Mouse (Mus musculus) midbrain, embryonic 15.5 days (tissue): ENCODE data around the gene Uimc1. TPM values are rescaled to one million over a fixed set of nuclear protein-coding genes. Genes with fewer than 3 reads are reported as not detected.
A peak's percentile ranks its signal among the peaks of the same experiment; 100 is the strongest.

Experiments
- ATAC-seq: fragments of 200-750 bp; cut with Nextera tagmentation; replicated peaks from 2 replicates; pipeline ENCODE4 v1.8.0; 2017; ENCODE audit warnings: moderate TSS enrichment
- H3K27ac ChIP-seq: fragments of 300-500 bp; sonication (generic); 2 replicates; pipeline ENCODE4 v1.5.1; 2015; ENCODE audit warnings: mild to moderate bottlenecking, inconsistent platforms
- H3K27me3 ChIP-seq: fragments of 300-500 bp; sonication (generic); replicated peaks from 2 replicates; pipeline ENCODE4 v1.6.1; 2015; ENCODE audit warnings: inconsistent platforms
- H3K36me3 ChIP-seq: fragments of 300-500 bp; sonication (generic); replicated peaks from 2 replicates; pipeline ENCODE4 v1.6.1; 2015; ENCODE audit warnings: inconsistent platforms
- H3K4me1 ChIP-seq: fragments of 300-500 bp; sonication (generic); 2 replicates; pipeline ENCODE4 v1.6.1; 2015; ENCODE audit warnings: inconsistent platforms
- H3K4me2 ChIP-seq: fragments of 300-500 bp; sonication (generic); 2 replicates; pipeline ENCODE4 v1.6.1; 2015; ENCODE audit warnings: inconsistent platforms, mild to moderate bottlenecking, moderate library complexity
- H3K4me3 ChIP-seq: fragments of 300-500 bp; sonication (generic); 2 replicates; pipeline ENCODE4 v1.5.1; 2015; ENCODE audit warnings: mild to moderate bottlenecking, inconsistent platforms
- H3K9ac ChIP-seq: fragments of 300-500 bp; sonication (generic); 2 replicates; pipeline ENCODE4 v1.6.1; 2015; ENCODE audit warnings: mild to moderate bottlenecking, inconsistent platforms
- H3K9me3 ChIP-seq: fragments of 300-500 bp; sonication (generic); 2 replicates; pipeline ENCODE4 v1.6.1; 2016; ENCODE audit warnings: inconsistent platforms
- WGBS: fragments of 180-500 bp; shearing (Covaris S2); methylation state at CpG from one replicate; pipeline ENCODE4 v1.1.7; 2015; ENCODE audit warnings: mixed read lengths; 5-methylcytosine and 5-hydroxymethylcytosine counted together
- polyA plus RNA-seq: library from polyadenylated mRNA; unstranded; fragments of >200 nt; fragmentation: Nextera tagmentation; extraction: Ambion mirVana; gene quantifications from 2 replicates; pipeline ENCODE4 v1.2.1, GENCODE M21; 2015

Uimc1 gene
- polyA plus RNA-seq, result 17.7 and 21.5 TPM in 2 replicates

DNA sequence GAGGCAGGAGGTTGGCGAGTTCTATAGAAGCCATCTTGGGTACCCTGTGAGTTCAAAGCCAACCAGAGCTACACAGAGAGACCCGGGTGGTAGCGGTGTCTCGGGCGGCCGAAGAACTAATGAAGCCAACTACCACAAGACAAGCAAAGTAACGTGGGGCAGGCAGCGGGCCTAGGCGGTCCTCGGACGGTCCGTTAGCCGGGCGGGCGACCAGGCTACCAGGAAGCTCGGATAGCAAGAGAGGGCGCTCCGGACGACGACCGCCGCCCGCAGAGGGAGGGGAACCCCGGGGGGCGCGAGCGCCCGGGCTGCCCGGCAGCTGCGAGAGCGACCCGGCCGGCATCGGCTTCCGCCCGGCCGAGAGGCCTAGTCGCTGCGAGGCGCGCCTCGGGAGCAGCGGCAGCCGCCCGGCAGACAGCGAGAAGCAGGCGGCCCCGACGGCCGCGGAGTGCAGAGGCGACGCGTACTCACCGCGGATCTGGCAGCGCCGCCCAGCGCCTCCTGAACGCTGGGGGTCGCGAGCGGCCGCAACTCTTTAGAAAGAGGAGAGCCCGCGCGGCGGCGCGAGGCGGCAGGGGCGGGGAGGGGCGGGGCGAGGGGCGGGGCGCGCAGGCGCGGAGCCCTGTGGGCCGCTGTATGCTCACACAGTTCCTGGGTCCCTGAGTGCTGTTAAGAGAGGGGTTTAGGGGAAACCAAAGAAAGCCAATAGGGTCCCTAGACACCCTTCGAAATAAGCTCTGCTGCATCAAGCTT, at the start of gene Uimc1:
Gene Uimc1, minus strand, starts transcription at position 575 of the 753 bp plus-strand sequence.
- Histone ChIP-seq H3K27ac (peak within 1 kb of the TSS; percentile 87), H3K4me2 (peak within 1 kb of the TSS; percentile 54), H3K4me1 (peaks cover 9% of the 10 kb centered on the region), H3K36me3 (no peaks in the 10 kb centered on the region), H3K9me3 (no peaks in the 10 kb centered on the region), H3K9ac (peak within 1 kb of the TSS; percentile 92), H3K27me3 (no peaks in the 10 kb centered on the region), H3K4me3 (peak within 1 kb of the TSS; percentile 87)
- ATAC-seq, result peak; percentile 94
- under 1% methylated on average over 64 of the region's 81 CpGs for WGBS

- H3K27me3 ChIP-seq, result no peaks in the 10 kb centered on the region
- no peaks in the 10 kb centered on the region for H3K36me3 ChIP-seq
- H3K27ac ChIP-seq, result no peak overlapping the region
- H3K4me1 ChIP-seq, result no peaks in the 10 kb centered on the region
- WGBS, result 59% methylated on average over 2 of the region's 2 CpGs
- H3K9ac ChIP-seq, result no peak overlapping the region
- H3K9me3 ChIP-seq, result no peaks in the 10 kb centered on the region
- no peak overlapping the region for H3K4me2 ChIP-seq
- no peak overlapping the region for H3K4me3 ChIP-seq
- no peak for ATAC-seq
Observed at GRCm38 (mm10) chr13:55140271-55140670, 40.2 kb upstream of the Uimc1 start.

DNA sequence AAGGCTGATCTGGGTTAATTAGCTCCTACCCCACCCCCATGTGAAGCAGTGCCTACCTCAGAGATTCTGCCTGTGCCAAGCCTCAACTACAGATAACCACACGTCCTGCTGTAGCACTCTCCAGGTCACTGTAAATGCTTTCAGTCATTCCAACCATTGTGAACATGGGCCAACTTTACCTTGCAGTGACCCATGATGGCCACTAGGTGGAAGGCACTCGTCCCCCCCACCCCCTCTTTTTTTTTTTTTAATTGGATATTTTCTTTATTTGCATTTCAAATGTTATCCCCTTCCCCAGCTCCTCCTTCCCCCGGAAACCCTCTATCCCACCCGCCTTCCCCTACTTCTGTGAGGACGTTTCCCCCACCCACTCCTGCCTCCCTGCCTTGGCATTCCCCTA, 35.3 kb upstream of the Uimc1 start:
- Histone ChIP-seq H3K9me3 (no peaks in the 10 kb centered on the region), H3K4me1 (no peaks in the 10 kb centered on the region), H3K27ac (no peak overlapping the region), H3K27me3 (no peaks in the 10 kb centered on the region), H3K36me3 (peaks cover 11% of the 10 kb centered on the region; the same call in 1 of the 2 replicates), H3K4me3 (no peak overlapping the region), H3K4me2 (no peak overlapping the region), H3K9ac (no peak overlapping the region)
- WGBS, result 0% methylated on average over 5 of the region's 5 CpGs
- ATAC-seq, result no peak

- H3K27ac ChIP-seq, result no peak within 1 kb of the TSS
- H3K4me1 ChIP-seq, result no peaks in the 10 kb centered on the region
- no peak within 1 kb of the TSS for H3K4me3 ChIP-seq
- no peak for ATAC-seq
- H3K36me3 ChIP-seq, result peaks cover 18% of the 10 kb centered on the region; the same call in 1 of the 2 replicates
- 98% methylated on average over 2 of the region's 2 CpGs for WGBS
- H3K9ac ChIP-seq, result no peak within 1 kb of the TSS
- no peaks in the 10 kb centered on the region for H3K9me3 ChIP-seq
- H3K27me3 ChIP-seq, result no peaks in the 10 kb centered on the region
- no peak within 1 kb of the TSS for H3K4me2 ChIP-seq
Observed at GRCm38 (mm10) chr13:55133448-55133847, 33.3 kb upstream of the Uimc1 start, which contains the start of gene Gm17617. Gene Gm17617 (minus strand): TSS chr13:55133548.

GRCm38 (mm10) chr13:55124903-55125302, 24.8 kb upstream of the Uimc1 start:
- Histone ChIP-seq H3K9ac (no peak overlapping the region), H3K4me1 (no peaks in the 10 kb centered on the region), H3K4me3 (no peak overlapping the region), H3K36me3 (peaks cover 25% of the 10 kb centered on the region), H3K9me3 (no peaks in the 10 kb centered on the region), H3K4me2 (no peak overlapping the region), H3K27ac (no peak overlapping the region), H3K27me3 (no peaks in the 10 kb centered on the region)
- WGBS, result 92% methylated on average over 6 of the region's 6 CpGs
- no peak for ATAC-seq

DNA sequence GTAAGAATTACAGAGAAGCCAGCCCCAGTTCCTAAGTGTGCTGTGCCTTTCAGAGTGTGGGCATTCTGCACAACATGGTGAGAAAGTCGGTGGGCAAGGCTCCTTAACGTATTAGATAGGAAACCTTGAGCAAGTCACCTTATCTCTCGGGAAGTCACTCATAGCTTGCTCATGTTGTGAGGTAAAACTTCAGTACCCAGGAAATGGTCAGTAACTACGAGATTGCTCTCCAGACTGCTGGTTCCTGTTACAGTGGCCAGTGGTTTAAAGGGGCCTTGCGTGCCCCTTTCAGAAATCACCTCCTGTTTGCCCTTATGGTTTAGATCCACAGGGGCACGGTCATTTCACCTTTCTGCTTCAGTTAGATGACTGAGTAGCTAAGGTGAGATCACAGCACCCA, 14.3 kb upstream of the Uimc1 start:
- H3K4me1 ChIP-seq, result no peaks in the 10 kb centered on the region
- H3K9me3 ChIP-seq, result no peaks in the 10 kb centered on the region
- H3K4me2 ChIP-seq, result no peak overlapping the region
- no peak overlapping the region for H3K9ac ChIP-seq
- H3K27me3 ChIP-seq, result no peaks in the 10 kb centered on the region
- H3K27ac ChIP-seq, result no peak overlapping the region
- ATAC-seq, result no peak
- H3K4me3 ChIP-seq, result no peak overlapping the region
- WGBS, result 94% methylated on average over 6 of the region's 6 CpGs
- peaks cover 29% of the 10 kb centered on the region for H3K36me3 ChIP-seq

- Histone ChIP-seq H3K27me3 (no peaks in the 10 kb centered on the region), H3K4me2 (no peak overlapping the region), H3K9me3 (no peaks in the 10 kb centered on the region), H3K9ac (no peak overlapping the region), H3K36me3 (peaks cover 5% of the 10 kb centered on the region; the same call in 1 of the 2 replicates), H3K4me1 (peaks cover 15% of the 10 kb centered on the region), H3K27ac (no peak overlapping the region), H3K4me3 (no peak overlapping the region)
- ATAC-seq, result no peak
- WGBS, result 93% methylated on average over 8 of the region's 8 CpGs
Observed at GRCm38 (mm10) chr13:55107694-55108093, 7.6 kb upstream of the Uimc1 start.

- H3K9ac ChIP-seq, result no peak overlapping the region
- ATAC-seq, result no peak
- WGBS, result 92% methylated on average over 4 of the region's 4 CpGs
Observed at GRCm38 (mm10) chr13:55107116-55107515, 7.0 kb upstream of the Uimc1 start.

GRCm38 (mm10) chr13:55105953-55106691, 6.0 kb upstream of the Uimc1 start:
- Histone ChIP-seq H3K36me3 (0 out of 2 replicates have a peak, but pooled peaks cover 3% of the 10 kb centered on the region), H3K4me2 (peak overlapping the region; percentile 80), H3K4me3 (peak overlapping the region; percentile 73), H3K27ac (peak overlapping the region; percentile 82), H3K9ac (peak overlapping the region; percentile 79), H3K4me1 (peaks cover 15% of the 10 kb centered on the region), H3K27me3 (no peaks in the 10 kb centered on the region), H3K9me3 (no peaks in the 10 kb centered on the region)
- 21% methylated on average over 8 of the region's 8 CpGs for WGBS
- ATAC-seq, result no peak

More at GRCm38 (mm10) chr13:55107116-55107515, 7.0 kb upstream of the Uimc1 start:
- Histone ChIP-seq H3K27ac (no peak overlapping the region), H3K4me1 (peaks cover 15% of the 10 kb centered on the region), H3K27me3 (no peaks in the 10 kb centered on the region), H3K9me3 (no peaks in the 10 kb centered on the region), H3K36me3 (0 out of 2 replicates have a peak, but pooled peaks cover 3% of the 10 kb centered on the region), H3K4me2 (no peak overlapping the region), H3K4me3 (no peak overlapping the region)

DNA sequence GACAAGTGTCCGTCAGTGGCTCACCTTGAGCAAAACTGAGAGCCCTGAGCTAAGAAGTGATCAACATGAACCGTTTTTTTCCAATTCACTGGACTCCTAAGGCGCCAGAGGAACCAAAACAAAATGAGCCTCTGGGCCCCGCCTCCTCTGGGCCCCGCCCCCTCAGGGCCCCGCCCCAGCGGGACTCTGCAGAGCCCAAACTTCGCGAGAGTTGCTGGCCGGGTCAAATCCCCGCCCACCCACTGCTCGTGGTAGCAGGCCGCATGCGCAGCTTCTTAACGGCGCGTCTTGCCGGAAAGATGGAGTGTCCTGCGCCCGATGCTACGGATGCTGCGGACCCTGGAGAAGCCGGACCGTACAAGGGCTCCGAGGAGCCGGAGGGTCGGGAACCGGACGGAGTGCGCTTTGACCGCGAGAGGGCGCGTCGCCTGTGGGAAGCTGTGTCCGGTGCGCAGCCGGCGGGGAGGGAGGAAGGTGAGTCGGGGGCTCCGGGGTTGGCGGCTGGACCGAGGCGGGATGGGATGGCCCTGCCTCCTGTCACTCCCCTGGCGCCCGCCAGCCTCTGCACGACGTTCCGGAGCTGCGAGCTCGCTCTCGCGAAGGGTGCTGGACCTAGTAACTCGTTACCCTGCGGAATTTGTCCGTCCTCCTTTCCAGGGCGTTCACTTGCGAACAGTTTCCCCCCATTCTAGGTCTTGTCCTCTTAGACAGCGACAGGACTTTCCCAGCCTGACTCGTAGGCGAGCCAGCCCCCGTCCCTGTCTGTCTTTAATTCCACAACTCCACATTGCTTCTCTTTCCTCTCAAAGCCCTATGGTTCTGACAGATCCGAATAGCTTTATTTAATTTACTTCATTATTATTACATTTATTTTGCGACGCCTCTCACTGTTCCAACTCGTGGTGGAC, 5.2 kb upstream of the Uimc1 start, which contains the start of gene Zfp346:
Gene Zfp346, plus strand, starts transcription at position 267 of the 908 bp plus-strand sequence.
- Histone ChIP-seq H3K4me3 (peak within 1 kb of the TSS; percentile 73), H3K9ac (peak within 1 kb of the TSS; percentile 79), H3K4me2 (peak within 1 kb of the TSS; percentile 80), H3K4me1 (peaks cover 17% of the 10 kb centered on the region), H3K27ac (peak within 1 kb of the TSS; percentile 82), H3K27me3 (no peaks in the 10 kb centered on the region), H3K36me3 (0 out of 2 replicates have a peak, but pooled peaks cover 3% of the 10 kb centered on the region), H3K9me3 (no peaks in the 10 kb centered on the region)
- peak; percentile 92 for ATAC-seq
- under 1% methylated on average over 65 of the region's 66 CpGs for WGBS

DNA sequence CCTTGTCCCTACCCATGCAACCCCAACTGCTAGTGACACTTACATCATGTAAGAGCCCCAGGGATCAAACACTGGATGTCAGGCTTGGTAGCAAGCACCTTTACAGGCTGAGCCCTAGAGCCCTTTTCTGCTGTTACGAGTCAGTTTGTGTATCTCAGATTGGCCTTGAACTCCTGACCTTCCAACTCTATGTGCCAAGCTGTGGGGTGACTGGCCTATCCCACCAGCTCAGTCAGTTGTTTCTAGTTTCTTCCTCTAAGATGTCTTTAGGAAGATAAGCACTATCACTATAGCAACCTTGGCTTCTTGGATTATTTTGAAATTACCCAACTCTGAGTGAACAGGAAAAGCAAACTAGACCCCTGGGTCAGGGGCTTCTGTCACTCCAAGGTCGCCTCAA, 3.3 kb upstream of the Uimc1 start:
- Histone ChIP-seq H3K9me3 (no peaks in the 10 kb centered on the region), H3K27ac (no peak overlapping the region), H3K9ac (no peak overlapping the region), H3K36me3 (0 out of 2 replicates have a peak, but pooled peaks cover 1% of the 10 kb centered on the region), H3K27me3 (no peaks in the 10 kb centered on the region), H3K4me2 (no peak overlapping the region), H3K4me3 (no peak overlapping the region), H3K4me1 (peaks cover 24% of the 10 kb centered on the region)
- ATAC-seq, result no peak
- WGBS, result 81% methylated on average over 2 of the region's 2 CpGs
